Mouse (Mus musculus) layer of hippocampus, adult 2 months (tissue): ENCODE data around the gene Fam8a1. TPM values are rescaled to one million over a fixed set of nuclear protein-coding genes. Genes with fewer than 3 reads are reported as not detected.
A peak's percentile ranks its signal among the peaks of the same experiment; 100 is the strongest.

Experiments used
- DNase-seq, 2 experiments: peaks; one replicate each; pipeline ENCODE4 v3.0.0; 2022; ENCODE audit warnings: low spot score in 2 of 2
- H3K27ac ChIP-seq: fragments of 200-600 bp; 2 replicates; pipeline ENCODE4 v1.8.1; 2022
- H3K4me3 ChIP-seq: fragments of 200-600 bp; 2 replicates; pipeline ENCODE4 v1.8.1; 2022; ENCODE audit warnings: mild to moderate bottlenecking
- CTCF ChIP-seq: fragments of 200-600 bp; conservative IDR thresholded peaks from 2 replicates; pipeline ENCODE4 v1.8.1; 2022; ENCODE audit warnings: antibody characterized with exemption, mild to moderate bottlenecking, moderate library complexity
- total RNA-seq, 2 experiments: library from RNA; stranded (reverse); gene quantifications; 2 replicates each; pipeline ENCODE4 v1.2.3; 2021

The Fam8a1 gene
- total RNA-seq, 2 experiments from 2014 or later: 74.7 to 76.5 TPM

DNA sequence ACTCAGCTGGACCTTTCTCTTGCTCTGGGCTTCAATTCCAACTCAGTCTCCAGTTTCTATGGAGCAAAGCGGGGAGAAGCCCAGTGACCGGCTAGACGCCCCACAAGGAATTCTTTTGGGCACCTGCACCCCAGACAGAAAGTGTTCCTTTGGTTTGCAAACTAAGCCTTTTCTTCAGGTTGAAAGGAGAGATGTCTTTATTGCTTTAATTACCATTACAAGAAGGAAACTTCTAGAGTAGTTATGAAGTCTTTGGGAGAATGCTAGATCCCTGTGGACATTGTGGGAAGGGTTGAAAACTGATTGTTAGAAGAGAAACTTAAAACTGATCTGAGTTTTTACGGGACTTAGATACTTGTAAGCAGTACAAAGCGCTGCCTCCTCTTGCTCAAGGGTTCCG, 23.8 kb upstream of the Fam8a1 start:
- no peak for TF ChIP-seq CTCF
- H3K27ac ChIP-seq: no peak overlapping the region
- DNase-seq: no peak
- no peak overlapping the region for H3K4me3 ChIP-seq

DNA sequence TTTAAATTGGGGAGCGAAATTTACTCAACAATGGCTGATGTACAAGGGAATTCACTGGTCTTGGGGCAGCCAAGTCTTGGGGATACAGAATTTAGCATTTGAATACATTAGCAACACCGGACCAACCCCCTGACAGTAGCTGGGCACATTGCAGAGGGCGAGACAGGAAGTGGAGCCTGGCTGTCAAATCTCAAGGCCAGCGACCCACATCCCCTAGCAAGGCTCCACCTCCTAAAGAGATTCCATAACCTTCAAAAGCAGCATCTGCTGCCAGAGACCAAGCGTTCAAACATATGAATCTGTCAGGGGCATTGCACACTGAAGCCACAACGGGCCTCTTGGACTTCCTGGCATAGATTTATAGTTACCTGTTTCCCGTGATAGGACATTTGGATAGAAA, 17.5 kb upstream of the Fam8a1 start:
- no peak for DNase-seq
- TF ChIP-seq CTCF: no peak
- H3K27ac ChIP-seq: peak overlapping the region; percentile 37
- H3K4me3 ChIP-seq: no peak overlapping the region

DNA sequence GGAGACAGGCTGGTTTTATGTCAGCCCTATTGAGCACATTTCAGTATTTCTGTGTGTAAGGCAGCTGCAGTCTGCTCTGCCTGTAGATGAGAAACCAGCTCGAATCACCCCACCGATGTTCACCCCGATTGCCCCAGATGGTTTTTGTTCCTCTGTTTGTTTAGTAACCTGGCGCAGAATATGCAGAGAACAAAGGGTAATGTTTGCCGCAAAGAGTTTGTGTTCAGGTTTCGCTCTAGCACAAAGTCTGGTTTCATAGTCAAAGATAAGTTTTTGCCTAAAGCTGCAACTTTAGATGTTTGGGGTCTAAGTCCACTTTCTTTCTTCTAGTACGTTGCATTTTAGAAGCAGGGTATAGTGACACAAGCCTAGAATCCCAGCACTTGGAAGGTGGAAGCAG, 16.7 kb upstream of the Fam8a1 start:
- TF ChIP-seq CTCF: no peak
- Histone ChIP-seq H3K4me3 (no peak overlapping the region), H3K27ac (peak overlapping the region; percentile 37)
- DNase-seq: no peak

DNA sequence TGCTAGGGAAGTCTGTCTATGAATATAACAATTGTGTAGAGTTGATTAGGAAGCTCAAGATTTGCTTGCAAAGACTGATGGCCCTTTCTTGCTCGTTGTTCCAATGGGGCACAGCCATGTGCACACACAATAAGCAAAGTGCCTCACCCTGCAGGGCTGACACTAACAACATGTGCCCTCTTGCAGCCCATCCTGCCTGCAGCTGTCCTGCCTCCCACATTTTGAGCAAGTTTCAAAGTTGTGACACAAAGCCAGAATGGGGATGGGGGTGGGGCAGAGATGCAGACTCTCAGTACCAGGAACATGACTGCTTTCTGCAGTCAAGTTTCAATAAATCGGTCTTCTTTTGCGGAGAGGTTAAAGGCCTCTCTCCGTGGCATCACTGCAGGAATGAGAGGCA, 15.7 kb upstream of the Fam8a1 start:
- no peak for TF ChIP-seq CTCF
- no peak overlapping the region for H3K4me3 ChIP-seq
- peak overlapping the region; percentile 54; the same call in 1 of the 2 replicates for H3K27ac ChIP-seq
- DNase-seq: peak in 1 of 2 experiments; percentile 66

DNA sequence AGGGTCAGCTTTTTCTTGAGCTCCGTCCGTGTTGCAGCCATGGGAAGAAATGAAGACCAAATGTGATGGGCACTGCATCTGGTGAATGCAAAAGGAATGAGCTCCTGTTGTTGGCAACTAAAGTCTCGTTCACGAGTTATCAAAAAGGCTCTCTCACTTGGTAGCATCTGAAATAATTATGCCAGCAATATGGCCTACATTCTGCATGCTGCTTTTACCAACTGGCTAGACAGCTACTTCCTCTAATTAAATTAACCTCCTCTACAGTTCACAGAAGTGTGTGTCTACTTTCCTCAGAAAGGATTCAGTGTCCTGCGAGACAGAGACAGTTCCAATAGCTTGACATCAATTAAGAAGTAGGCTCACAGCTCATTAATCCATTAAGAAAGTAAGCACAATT, 14.8 kb upstream of the Fam8a1 start:
- Histone ChIP-seq H3K27ac (peak overlapping the region; percentile 54; the same call in 1 of the 2 replicates), H3K4me3 (no peak overlapping the region)
- no peak for TF ChIP-seq CTCF
- DNase-seq: no peak

DNA sequence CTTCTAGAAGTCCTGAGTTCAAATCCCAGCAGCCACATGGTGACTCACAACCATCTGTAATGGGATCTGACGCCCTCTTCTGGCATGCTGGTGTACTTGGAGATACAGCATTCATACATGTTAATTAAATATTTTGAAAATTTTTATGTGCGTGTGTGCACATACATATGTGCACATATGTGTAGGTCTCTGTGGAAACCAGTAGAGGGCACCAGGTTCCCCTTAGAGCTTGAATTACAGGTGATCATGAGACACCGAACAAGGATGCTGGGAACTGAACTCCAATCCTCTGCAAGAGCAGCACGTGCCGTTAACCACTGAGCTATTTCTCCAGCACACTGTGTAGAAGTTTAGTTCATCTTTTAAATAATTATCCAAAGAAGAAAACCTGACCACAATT, 10.1 kb upstream of the Fam8a1 start:
- no peak for DNase-seq
- peak; percentile 52 for TF ChIP-seq CTCF

DNA sequence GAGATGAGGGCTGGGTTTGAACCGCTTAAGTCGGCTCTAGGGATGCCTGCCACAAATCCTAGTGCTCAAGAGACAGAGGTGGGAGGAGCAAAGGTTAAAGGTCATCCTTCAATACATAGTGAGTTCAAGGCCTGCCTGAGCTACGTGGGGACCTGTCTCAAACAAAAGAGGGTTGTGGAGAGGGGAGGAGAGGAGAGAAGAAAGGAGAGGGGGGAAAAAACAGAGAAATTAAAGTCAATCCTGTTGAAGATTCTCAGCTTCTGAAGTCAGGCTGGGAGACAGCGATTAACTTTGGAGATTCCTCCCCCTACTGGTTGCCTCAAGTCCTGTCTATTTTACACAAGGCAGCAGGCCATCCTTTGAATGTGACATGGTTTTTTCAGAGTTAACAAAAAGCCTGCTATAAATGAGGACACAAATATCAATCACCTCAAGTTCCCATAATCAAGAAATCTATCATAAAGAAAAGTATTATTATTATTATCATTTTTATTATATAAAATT, 5.8 kb upstream of the Fam8a1 start:
- peak in 1 of 2 experiments; percentile 33 for DNase-seq
- peak; percentile 88 for TF ChIP-seq CTCF
- no peak overlapping the region for H3K4me3 ChIP-seq
- no peak overlapping the region for H3K27ac ChIP-seq

More for the DNA sequence above, 10.1 kb upstream of the Fam8a1 start:
- H3K27ac ChIP-seq: no peak overlapping the region
- no peak overlapping the region for H3K4me3 ChIP-seq

DNA sequence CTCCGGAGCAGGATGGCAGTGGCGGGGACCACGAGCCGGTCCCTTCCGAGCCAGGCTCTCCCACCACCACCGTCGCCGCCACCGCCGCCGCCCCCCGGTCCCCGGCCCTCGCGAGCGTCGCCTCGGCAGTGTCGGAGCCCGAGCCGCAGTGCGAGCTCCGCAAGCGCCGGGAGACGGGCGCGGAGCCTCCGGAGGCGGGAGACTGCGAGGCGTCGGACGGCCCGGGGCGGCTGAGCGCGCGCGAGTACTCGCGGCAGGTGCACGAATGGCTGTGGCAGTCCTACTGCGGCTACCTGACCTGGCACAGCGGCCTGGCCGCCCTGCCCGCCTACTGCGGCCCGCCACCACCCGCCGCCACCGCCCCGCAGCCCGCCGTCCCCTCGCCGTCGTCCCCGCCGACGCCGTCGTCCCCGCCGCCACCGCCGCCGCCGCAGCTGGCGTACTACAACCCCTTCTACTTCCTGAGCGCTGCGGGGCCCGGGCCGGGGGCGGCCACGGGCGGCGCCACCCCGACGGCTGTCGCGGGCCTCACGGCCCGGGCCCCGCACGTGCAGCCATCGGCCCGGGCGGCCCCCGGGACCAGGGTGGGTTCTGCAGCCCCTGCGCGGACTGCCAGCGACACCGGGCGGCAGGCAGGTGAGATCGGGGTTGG, 424 bp downstream of the Fam8a1 start:
- peak; percentile 25 for TF ChIP-seq CTCF
- peak overlapping the region; percentile 83 for H3K4me3 ChIP-seq
- no peak for DNase-seq
- peak overlapping the region; percentile 93 for H3K27ac ChIP-seq

DNA sequence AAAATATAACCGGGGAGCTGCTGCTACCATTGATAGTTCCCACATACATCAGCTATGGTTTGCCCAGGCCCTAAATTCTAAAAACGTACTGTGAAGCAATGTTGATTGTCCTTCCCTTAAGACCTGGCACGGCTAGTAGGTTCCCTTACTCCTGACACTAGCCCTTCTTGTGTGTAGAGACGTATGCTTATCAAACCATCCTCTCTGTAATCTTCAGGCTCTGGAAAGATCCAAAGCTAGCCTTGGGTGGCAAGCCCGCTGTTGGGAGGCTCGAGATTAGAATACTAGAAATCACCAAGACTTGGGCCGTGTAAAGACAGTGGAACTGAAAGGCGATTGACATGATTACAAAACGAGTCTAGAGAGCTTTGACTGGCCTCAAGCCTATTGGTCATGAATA, 1.2 kb downstream of the Fam8a1 start:
- TF ChIP-seq CTCF: no peak
- H3K27ac ChIP-seq: peak overlapping the region; percentile 93
- H3K4me3 ChIP-seq: peak overlapping the region; percentile 83
- DNase-seq: no peak

DNA sequence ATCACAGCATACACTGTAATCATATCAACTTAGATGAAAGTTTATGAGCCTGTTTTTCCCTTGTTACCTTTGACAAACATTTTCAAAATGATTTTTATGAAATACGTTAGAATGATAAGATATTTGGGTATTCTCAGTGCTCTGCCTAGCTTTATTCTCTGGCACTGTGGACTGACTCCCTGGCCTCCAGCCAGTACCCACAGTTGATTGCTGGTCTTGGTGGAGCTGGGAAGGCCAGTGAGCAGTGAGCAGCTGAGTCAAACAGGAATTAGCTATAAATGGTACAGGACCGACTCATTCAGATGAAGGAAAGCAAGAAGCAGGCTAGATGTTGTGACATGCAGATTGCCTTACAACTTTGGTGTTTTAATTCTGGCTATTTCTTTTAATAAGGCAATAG, 5.3 kb downstream of the Fam8a1 start:
- no peak for TF ChIP-seq CTCF

DNA sequence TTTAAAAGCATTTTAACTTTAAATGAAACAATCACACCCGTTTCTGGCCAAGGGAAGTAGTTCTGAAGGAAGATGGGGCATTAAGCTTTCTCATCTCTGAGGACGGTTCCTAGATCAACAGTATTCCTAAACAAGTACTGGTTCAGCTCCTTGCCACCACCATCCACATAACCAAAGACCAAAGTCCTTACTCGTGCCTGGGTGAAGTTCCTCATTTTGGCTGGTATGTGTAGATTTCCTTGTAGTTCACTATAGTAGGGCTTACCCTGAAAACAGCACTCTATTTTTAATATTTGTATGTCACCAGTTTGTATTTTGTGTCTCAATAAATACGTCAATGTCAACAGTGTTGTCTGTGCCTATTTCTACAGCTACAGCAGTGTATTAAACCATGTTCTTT, 8.4 kb downstream of the Fam8a1 start:
- no peak for DNase-seq

More for the DNA sequence above, 5.3 kb downstream of the Fam8a1 start:
- H3K4me3 ChIP-seq: no peak overlapping the region
- no peak overlapping the region for H3K27ac ChIP-seq
- no peak for DNase-seq

DNA sequence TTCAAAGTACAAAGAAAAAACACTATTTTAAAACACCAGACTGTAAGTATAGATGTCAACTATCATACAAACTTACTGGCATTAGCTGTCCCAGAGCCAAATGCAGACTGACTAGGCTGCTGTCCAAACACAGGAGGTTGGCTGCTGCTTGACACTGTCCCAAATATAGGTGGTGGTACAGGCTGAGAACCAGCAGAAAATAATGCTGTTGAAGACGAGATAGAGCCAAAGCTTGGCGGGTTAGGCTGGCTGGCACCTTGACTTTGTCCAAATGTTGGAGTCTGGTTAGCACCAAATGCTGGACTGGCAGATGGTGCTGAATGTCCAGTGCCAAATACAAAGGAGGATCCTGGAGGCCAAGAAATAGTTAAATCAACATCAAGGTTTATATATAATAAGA, 13.6 kb downstream of the Fam8a1 start:
- no peak for TF ChIP-seq CTCF
- DNase-seq: no peak
- H3K4me3 ChIP-seq: no peak overlapping the region
- no peak overlapping the region for H3K27ac ChIP-seq

More for the DNA sequence above, 8.4 kb downstream of the Fam8a1 start:
- no peak overlapping the region for H3K4me3 ChIP-seq
- no peak overlapping the region for H3K27ac ChIP-seq
- TF ChIP-seq CTCF: no peak

DNA sequence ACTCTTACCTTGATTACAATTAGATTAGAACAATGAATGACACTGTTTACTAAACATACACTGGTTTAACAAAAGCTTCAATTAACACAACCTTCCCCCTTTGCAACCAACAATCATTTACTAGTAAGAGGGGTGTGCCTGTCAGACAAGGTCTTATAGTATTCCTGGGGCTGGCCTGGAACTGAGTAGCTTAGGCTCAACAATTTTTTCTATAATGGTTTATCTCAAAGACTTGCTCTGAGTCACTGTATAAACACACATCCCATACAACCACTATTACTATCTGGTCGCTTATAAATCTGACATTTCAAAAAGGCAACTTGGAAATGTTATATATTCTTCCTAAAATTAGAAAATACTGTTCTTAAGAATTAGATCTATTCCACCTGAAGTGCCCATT, 14.0 kb downstream of the Fam8a1 start:
- Histone ChIP-seq H3K27ac (no peak overlapping the region), H3K4me3 (no peak overlapping the region)
- no peak for TF ChIP-seq CTCF
- no peak for DNase-seq

DNA sequence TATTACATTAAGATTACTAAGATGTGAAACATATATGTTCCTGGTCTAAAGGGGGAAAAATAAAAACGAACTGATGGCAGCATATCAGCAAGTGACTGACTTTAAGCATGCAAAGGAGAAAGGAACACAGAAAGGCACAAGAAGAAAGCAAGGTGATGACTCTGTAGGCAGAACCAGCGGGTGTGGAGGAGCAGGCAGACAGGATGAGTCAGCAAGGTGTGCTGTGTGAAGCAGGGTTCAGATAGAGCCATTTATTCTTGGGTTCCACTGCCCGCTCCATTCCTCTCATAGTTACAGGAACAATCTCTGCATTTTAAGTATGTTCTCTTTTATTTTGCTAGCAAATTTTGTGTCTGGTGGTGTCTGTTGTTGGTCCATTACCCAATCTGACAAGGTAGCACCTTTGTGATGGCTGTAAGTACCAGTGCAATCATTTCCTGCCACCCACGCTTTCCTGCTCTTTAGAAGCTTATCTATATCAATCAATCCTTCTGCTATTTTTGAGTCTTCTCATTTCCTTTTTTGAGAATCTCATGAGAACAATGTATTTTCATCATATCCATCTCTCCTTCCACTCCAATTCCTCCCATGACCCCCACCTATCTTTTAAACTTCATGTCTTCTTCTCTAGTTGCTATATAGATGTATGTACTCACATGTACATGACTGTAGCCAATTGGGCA, 21.4 kb downstream of the Fam8a1 start:
- no peak overlapping the region for H3K27ac ChIP-seq
- no peak for TF ChIP-seq CTCF
- no peak overlapping the region for H3K4me3 ChIP-seq
- no peak for DNase-seq
